Comparison of ENCODE assay signal across 9 mouse cellular contexts in genomic region chr19:55749532-55749931, GRCm38 (mm10). TPM values are rescaled to one million over a fixed set of nuclear protein-coding genes. Genes with fewer than 3 reads are reported as not detected.
A peak's percentile ranks its signal among the peaks of the same experiment; 100 is the strongest.
DNase-seq lines count a peak whose midpoint lies in the region; ATAC-seq and TF ChIP-seq lines count a peak whose summit lies in the region.
"Had no signal": no experiment of that assay in that cellular context is flagged by ENCODE, and none has a peak within 500 bp of the region (broad histone marks: within the 10 kb centered on the region; RNA-seq: fewer than 3 reads in every experiment).

No protein-coding gene starts in this region.

- H3K27me3 ChIP-seq in stomach, embryonic 15.5 days (replicated peaks) = no peaks in the 10 kb centered on the region
- H3K27me3 ChIP-seq in stomach, postnatal 0 days (ENCODE audit: control insufficient read depth, insufficient read depth, low read length) = no peaks in the 10 kb centered on the region
- H3K27me3 ChIP-seq in forebrain, embryonic 12.5 days = peaks cover 6% of the 10 kb centered on the region; the same call in 1 of the 2 replicates
- H3K27me3 ChIP-seq in midbrain, embryonic 10.5 days (ENCODE audit: low read depth, poor library complexity, severe bottlenecking) = no peaks in the 10 kb centered on the region

- peaks cover under 1% of the 10 kb centered on the region; the same call in 1 of the 2 replicates for H3K36me3 ChIP-seq in stomach, embryonic 15.5 days
- no peaks in the 10 kb centered on the region for H3K36me3 ChIP-seq in stomach, postnatal 0 days (ENCODE audit: control insufficient read depth, insufficient read depth, low read length)
- H3K36me3 ChIP-seq in forebrain, embryonic 12.5 days (replicated peaks) = no peaks in the 10 kb centered on the region
- H3K36me3 ChIP-seq in midbrain, embryonic 10.5 days = peaks cover 13% of the 10 kb centered on the region

- DNase-seq in stomach, postnatal 0 days (ENCODE audit: low spot score) = no peak
- DNase-seq in midbrain, embryonic 10.5 days (ENCODE audit: low spot score) = no peak
- DNase-seq in thymus, postnatal 14 days = no peak
- no peak for DNase-seq in thymus, postnatal 4 days
- DNase-seq in spleen, postnatal 4 days (ENCODE audit: low spot score in 2 of 2) = no peak
- DNase-seq: cerebellum, adult 11 months; thymus, postnatal 25 days had no signal

- H3K27ac ChIP-seq in stomach, embryonic 15.5 days = peak overlapping the region; percentile 51
- no peak overlapping the region for H3K27ac ChIP-seq in stomach, postnatal 0 days (replicated peaks)
- H3K27ac ChIP-seq in forebrain, embryonic 12.5 days = peak overlapping the region; percentile 42; the same call in 1 of the 2 replicates
- peak overlapping the region; percentile 63 for H3K27ac ChIP-seq in midbrain, embryonic 10.5 days (replicated peaks)

- WGBS in stomach, embryonic 15.5 days = 28% methylated on average over 7 of the region's 7 CpGs
- 27% methylated on average over 7 of the region's 7 CpGs for WGBS in stomach, postnatal 0 days
- 13% methylated on average over 7 of the region's 7 CpGs for WGBS in forebrain, embryonic 12.5 days
- WGBS in midbrain, embryonic 10.5 days = 61% methylated on average over 7 of the region's 7 CpGs

- H3K9ac ChIP-seq in stomach, embryonic 15.5 days = no peak overlapping the region
- H3K9ac ChIP-seq in stomach, postnatal 0 days (ENCODE audit: low read length) = no peak overlapping the region
- peak overlapping the region; percentile 27; the same call in 1 of the 2 replicates for H3K9ac ChIP-seq in forebrain, embryonic 12.5 days

- ATAC-seq in stomach, embryonic 15.5 days (ENCODE audit: insufficient read depth, low FRiP score, low read depth) = peak; percentile 15; the same call in 1 of the 2 replicates
- no peak for ATAC-seq in stomach, postnatal 0 days (ENCODE audit: low FRiP score, low TSS enrichment)
- peak; percentile 40; the same call in 1 of the 2 replicates for ATAC-seq in forebrain, embryonic 12.5 days (ENCODE audit: low FRiP score)

- peaks cover 60% of the 10 kb centered on the region for H3K4me1 ChIP-seq in stomach, embryonic 15.5 days
- peaks cover 9% of the 10 kb centered on the region for H3K4me1 ChIP-seq in stomach, postnatal 0 days (replicated peaks; ENCODE audit: control insufficient read depth, insufficient read depth)
- H3K4me1 ChIP-seq in forebrain, embryonic 12.5 days = peaks cover 91% of the 10 kb centered on the region
- H3K4me1 ChIP-seq in midbrain, embryonic 10.5 days = peaks cover 95% of the 10 kb centered on the region

- H3K4me2 ChIP-seq in stomach, embryonic 15.5 days = 0 out of 2 replicates have a peak overlapping the region, but pooled peaks have one; percentile 23
- H3K4me2 ChIP-seq in stomach, postnatal 0 days (replicated peaks; ENCODE audit: low read depth) = no peak overlapping the region
- H3K4me2 ChIP-seq in forebrain, embryonic 12.5 days = peak overlapping the region; percentile 44

- H3K9me3 ChIP-seq in stomach, embryonic 15.5 days = no peaks in the 10 kb centered on the region
- no peaks in the 10 kb centered on the region for H3K9me3 ChIP-seq in stomach, postnatal 0 days (ENCODE audit: control insufficient read depth, low read length)
- no peaks in the 10 kb centered on the region for H3K9me3 ChIP-seq in forebrain, embryonic 12.5 days
- H3K9me3 ChIP-seq in midbrain, embryonic 10.5 days (replicated peaks) = no peaks in the 10 kb centered on the region

- no peak overlapping the region for H3K4me3 ChIP-seq in stomach, embryonic 15.5 days (replicated peaks)
- no peak overlapping the region for H3K4me3 ChIP-seq in stomach, postnatal 0 days (ENCODE audit: low read depth, low read length)
- H3K4me3 ChIP-seq in forebrain, embryonic 12.5 days (replicated peaks) = no peak overlapping the region
- peak overlapping the region; percentile 91; the same call in 1 of the 2 replicates for H3K4me3 ChIP-seq in midbrain, embryonic 10.5 days

- no peak for TF ChIP-seq EP300 in stomach, postnatal 0 days (optimal IDR thresholded peaks at IDR 0.05)

- no peak for TF ChIP-seq CTCF in stomach, postnatal 0 days (IDR thresholded peaks at IDR 0.05; ENCODE audit: low read depth)

RNA-seq across cellular contexts. Expression of gene Tcf7l2, which starts 7.9 kb away (rescaled TPM):
- polyA plus RNA-seq in stomach, embryonic 15.5 days (2015; fragmentation: Nextera tagmentation; extraction: Ambion mirVana) = 85.2 and 89.4 TPM in 2 replicates
- polyA plus RNA-seq in stomach, postnatal 0 days (2015; fragmentation: Nextera tagmentation; extraction: Ambion mirVana) = 40.6 and 41.7 TPM in 2 replicates
- polyA plus RNA-seq in forebrain, embryonic 12.5 days (2016; fragmentation: Nextera tagmentation; extraction: Ambion mirVana) = 212 and 220 TPM in 2 replicates
- 180 and 255 TPM in 2 replicates for polyA plus RNA-seq in midbrain, embryonic 10.5 days (2016; fragmentation: Nextera tagmentation; extraction: Ambion mirVana)
